Mouse (Mus musculus): Measurements from ENCODE around the gene Crygn. TPM values are rescaled to one million over a fixed set of nuclear protein-coding genes. Genes with fewer than 3 reads are reported as not detected.
"Not testable (repeated sequence)": the region's sequence is repeated elsewhere in the genome, so short reads cannot be mapped to it uniquely, and the experiment has no call there.

Crygn gene
- polyA plus RNA-seq, 1 experiment from 2014 or later, result 2.7 TPM

DNA sequence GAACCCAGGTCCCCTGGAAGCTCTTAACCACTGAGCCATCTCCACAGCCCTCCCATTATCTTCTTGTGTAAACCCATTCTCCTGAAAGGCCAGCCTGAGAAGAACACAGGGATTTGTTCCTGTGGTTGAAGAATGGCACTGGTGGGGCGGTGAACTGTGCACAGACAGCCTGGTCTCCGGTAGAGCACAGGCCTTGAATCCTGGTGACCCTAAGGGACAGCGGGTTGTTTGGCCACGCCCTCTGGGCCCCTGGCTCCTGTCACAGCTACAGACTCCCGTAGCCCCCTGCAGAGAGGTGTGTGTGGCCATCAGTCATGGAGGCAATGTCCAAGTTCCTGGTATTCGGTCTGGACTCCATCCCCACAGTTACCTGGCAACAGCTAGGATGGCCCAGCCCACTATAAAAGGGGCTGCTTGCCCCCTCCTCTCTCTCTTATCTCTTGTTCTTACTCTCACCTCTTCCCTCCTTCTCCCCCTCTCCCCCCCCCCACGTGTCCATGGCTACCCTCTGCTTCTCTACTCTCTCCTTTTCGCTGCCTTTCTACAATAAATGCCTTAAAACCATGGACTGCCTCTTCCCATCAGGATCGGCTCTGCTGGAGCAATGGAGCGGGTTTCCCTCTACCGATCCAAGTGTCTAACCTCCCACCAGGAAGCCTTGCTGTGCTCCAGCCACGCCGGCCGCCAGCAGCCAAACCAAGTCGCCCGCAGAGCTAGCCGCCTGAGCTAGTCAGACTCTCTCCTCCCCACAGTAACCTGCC, 20.5 kb upstream of the Crygn start:
- no peaks in the 10 kb centered on the region for H3K9me3 ChIP-seq
- 16% methylated on average over 17 of the region's 17 CpGs for WGBS
- H3K27ac ChIP-seq, result peak overlapping the region; percentile 60
- H3K27me3 ChIP-seq (ENCODE audit: insufficient read depth, poor library complexity, severe bottlenecking), result peaks cover 14% of the 10 kb centered on the region; the same call in 1 of the 2 replicates
- H3K36me3 ChIP-seq, result no peaks in the 10 kb centered on the region
- peak; percentile 65 for DNase-seq (ENCODE audit: low spot score)
- H3K4me1 ChIP-seq, result peaks cover 34% of the 10 kb centered on the region
- peak overlapping the region; percentile 29 for H3K4me3 ChIP-seq

DNA sequence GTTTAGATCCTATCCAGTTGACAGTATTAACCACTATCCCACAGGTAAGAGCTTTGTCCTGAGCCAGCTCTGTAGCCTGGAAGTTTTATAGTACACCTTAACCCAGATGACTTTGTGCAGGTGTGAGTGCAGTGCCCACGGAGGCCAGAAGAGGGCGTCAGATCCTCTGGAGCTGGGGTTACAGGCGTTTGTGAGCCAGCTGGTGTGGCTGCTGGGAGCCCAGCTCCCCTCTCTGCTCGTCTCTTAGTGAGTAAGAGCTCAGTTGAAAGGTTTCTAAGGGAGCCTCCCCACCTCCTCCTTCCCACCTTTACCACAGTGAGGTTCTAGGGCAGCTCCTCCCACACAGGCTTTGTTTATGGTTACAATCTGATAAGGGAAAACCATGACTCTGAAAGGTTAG, 18.9 kb upstream of the Crygn start:
- Histone ChIP-seq H3K4me3 (no peak overlapping the region), H3K4me1 (peaks cover 34% of the 10 kb centered on the region), H3K9me3 (no peaks in the 10 kb centered on the region), H3K36me3 (no peaks in the 10 kb centered on the region), H3K27ac (no peak overlapping the region), H3K27me3 (ENCODE audit: insufficient read depth, poor library complexity, severe bottlenecking) (peaks cover 14% of the 10 kb centered on the region; the same call in 1 of the 2 replicates)
- 60% methylated on average over 4 of the region's 4 CpGs for WGBS
- peak; percentile 69 for DNase-seq (ENCODE audit: low spot score)

DNA sequence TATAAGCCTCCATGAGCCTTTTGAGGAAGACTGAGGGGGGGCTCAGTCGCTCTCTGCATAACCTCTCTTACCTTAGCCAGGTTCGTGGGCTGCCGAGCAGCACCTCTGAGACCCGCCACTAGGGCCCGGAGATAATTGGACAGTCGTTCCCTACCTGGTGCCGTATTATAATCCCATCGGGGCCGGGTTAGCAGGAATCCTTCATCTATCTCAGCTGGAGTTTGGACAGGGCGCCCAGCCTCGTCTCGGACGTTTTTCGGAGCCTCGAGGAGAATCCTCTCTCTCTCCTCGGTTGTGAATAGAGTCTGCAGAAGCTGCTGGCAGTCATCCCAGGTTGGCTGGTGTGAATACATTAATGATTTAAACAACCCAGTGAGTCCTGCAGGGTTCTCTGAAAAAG, 16.7 kb upstream of the Crygn start:
- H3K9me3 ChIP-seq; H3K27ac ChIP-seq; H3K4me3 ChIP-seq; H3K36me3 ChIP-seq; DNase-seq (ENCODE audit: low spot score): not testable (repeated sequence)
- peaks cover 17% of the 10 kb centered on the region for H3K4me1 ChIP-seq
- 90% methylated on average over 16 of the region's 16 CpGs for WGBS
- peaks cover 14% of the 10 kb centered on the region; the same call in 1 of the 2 replicates for H3K27me3 ChIP-seq (ENCODE audit: insufficient read depth, poor library complexity, severe bottlenecking)

DNA sequence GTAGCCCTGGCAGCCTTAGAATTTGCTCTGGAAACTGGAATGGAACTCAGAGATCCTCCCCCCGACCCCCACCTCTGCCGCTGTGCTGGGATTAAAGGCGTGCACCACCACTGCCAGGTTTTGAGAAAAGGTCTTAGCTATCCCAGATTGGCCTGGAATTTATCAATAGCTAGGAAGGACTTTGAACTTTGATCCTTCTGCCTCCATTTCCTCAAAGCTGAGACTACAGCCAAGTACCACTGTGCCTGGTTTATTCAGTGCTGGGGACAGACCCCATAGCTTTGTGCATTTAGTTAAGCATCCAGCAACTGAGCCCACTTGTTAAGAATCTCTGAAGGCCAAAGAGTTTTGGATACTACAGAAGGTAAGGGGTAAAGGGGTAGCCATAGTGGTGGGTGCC, 877 bp downstream of the Crygn start:
- H3K4me3 ChIP-seq, result no peak overlapping the region
- no peaks in the 10 kb centered on the region for H3K36me3 ChIP-seq
- no peaks in the 10 kb centered on the region for H3K27me3 ChIP-seq (ENCODE audit: insufficient read depth, poor library complexity, severe bottlenecking)
- peaks cover 61% of the 10 kb centered on the region for H3K4me1 ChIP-seq
- WGBS, result 50% methylated on average over 3 of the region's 3 CpGs
- DNase-seq (ENCODE audit: low spot score), result no peak
- no peak overlapping the region for H3K27ac ChIP-seq
- H3K9me3 ChIP-seq, result no peaks in the 10 kb centered on the region

DNA sequence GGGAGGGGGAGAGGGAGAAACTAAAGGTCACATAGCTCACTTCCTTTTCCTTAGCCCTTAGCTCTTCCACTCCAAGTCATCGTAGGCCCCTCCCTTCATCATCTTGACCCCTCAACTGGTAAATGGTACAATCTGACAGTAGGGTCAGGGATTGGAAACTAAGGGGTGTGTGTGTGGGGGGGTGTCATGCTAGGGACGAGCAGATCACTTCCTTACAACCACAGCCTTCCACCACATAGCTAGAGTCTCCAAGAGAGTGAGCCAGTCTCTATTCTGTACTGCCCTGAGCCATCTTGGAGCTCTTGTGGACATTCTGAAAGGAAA, 5.7 kb downstream of the Crygn start:
- no peak for DNase-seq (ENCODE audit: low spot score)
- 0% methylated on average over 2 of the region's 2 CpGs for WGBS
- Histone ChIP-seq H3K4me1 (peaks cover 88% of the 10 kb centered on the region), H3K27ac (peak overlapping the region; percentile 97), H3K9me3 (no peaks in the 10 kb centered on the region), H3K36me3 (no peaks in the 10 kb centered on the region), H3K27me3 (ENCODE audit: insufficient read depth, poor library complexity, severe bottlenecking) (no peaks in the 10 kb centered on the region), H3K4me3 (peak overlapping the region; percentile 72)

GRCm38 (mm10) chr5:24751305-24752174, 6.3 kb downstream of the Crygn start:
- 2% methylated on average over 25 of the region's 25 CpGs for WGBS
- Histone ChIP-seq H3K4me3 (peak overlapping the region; percentile 72), H3K27me3 (ENCODE audit: insufficient read depth, poor library complexity, severe bottlenecking) (no peaks in the 10 kb centered on the region), H3K36me3 (no peaks in the 10 kb centered on the region), H3K9me3 (no peaks in the 10 kb centered on the region), H3K27ac (peak overlapping the region; percentile 97), H3K4me1 (peaks cover 91% of the 10 kb centered on the region)
- DNase-seq (ENCODE audit: low spot score), result no peak

DNA sequence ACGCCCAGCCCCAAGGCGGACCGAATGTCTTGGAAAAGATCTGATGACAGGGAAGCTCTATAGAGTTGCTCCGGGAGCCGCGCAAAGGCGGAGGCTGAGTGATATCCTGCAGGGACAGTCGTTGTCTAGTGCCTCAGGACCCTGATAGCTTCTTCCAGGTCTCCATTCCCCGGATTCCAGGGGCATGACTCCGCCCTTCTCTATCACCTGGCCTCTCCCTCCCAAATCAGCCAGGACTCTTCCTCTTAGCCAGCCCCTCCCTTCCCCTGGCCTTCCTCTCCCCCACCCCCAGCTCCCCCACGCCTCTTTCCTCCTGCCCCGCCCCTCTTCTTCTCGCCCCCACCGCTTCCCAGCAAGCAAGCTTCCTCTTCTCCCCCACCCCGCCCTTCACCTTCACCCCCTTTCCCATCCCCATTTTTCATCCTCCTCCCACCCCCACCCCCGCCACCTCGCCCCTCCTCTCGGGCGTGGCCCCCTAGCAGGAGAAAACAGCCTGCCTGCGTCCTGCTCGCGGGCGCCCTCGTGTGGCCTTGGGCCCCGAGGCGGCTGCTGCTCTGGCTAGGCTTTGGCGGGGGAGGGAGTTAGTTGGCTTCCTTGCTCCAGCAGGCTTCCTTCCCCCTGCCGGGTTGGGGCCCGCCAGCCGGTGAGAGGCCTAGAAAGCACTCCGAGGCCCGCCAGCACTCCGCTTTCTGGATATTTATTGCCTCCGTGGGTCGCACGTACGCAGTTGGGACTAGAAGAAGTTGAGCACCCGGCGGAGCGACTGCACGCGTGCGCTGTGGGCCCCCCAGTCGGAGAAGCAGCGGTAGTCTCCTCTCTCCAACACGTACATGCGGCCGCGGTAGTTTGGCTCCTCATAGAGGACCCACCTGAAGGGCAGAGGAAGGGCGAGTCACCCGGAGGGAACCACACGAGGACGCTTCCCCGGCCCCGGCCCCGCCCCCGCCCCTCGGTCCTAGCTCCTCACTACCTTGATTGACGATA, 7.2 kb downstream of the Crygn start:
- Histone ChIP-seq H3K4me1 (peaks cover 82% of the 10 kb centered on the region), H3K9me3 (no peaks in the 10 kb centered on the region), H3K27ac (peak overlapping the region; percentile 97), H3K36me3 (no peaks in the 10 kb centered on the region), H3K4me3 (peak overlapping the region; percentile 72), H3K27me3 (ENCODE audit: insufficient read depth, poor library complexity, severe bottlenecking) (no peaks in the 10 kb centered on the region)
- DNase-seq (ENCODE audit: low spot score), result peak; percentile 96
- under 1% methylated on average over 57 of the region's 59 CpGs for WGBS

- 53% methylated on average over 5 of the region's 5 CpGs for WGBS
- peak overlapping the region; percentile 97 for H3K27ac ChIP-seq
- peak overlapping the region; percentile 72 for H3K4me3 ChIP-seq
- H3K36me3 ChIP-seq, result no peaks in the 10 kb centered on the region
- no peaks in the 10 kb centered on the region for H3K27me3 ChIP-seq (ENCODE audit: insufficient read depth, poor library complexity, severe bottlenecking)
- peaks cover 74% of the 10 kb centered on the region for H3K4me1 ChIP-seq
- no peaks in the 10 kb centered on the region for H3K9me3 ChIP-seq
- DNase-seq (ENCODE audit: low spot score), result no peak
Measured at GRCm38 (mm10) chr5:24749731-24750130, 8.1 kb downstream of the Crygn start.

- no peak for DNase-seq (ENCODE audit: low spot score)
- Histone ChIP-seq H3K4me3 (no peak overlapping the region), H3K4me1 (peaks cover 52% of the 10 kb centered on the region), H3K36me3 (no peaks in the 10 kb centered on the region), H3K27ac (peak overlapping the region; percentile 54; the same call in 1 of the 2 replicates), H3K27me3 (ENCODE audit: insufficient read depth, poor library complexity, severe bottlenecking) (no peaks in the 10 kb centered on the region), H3K9me3 (no peaks in the 10 kb centered on the region)
- WGBS, result 12% methylated on average over 6 of the region's 6 CpGs
Measured at GRCm38 (mm10) chr5:24747533-24747932, 10.3 kb downstream of the Crygn start.

GRCm38 (mm10) chr5:24743956-24744355, 13.9 kb downstream of the Crygn start:
- WGBS, result 93% methylated on average over 10 of the region's 10 CpGs
- no peak for DNase-seq (ENCODE audit: low spot score)
- Histone ChIP-seq H3K27me3 (ENCODE audit: insufficient read depth, poor library complexity, severe bottlenecking) (no peaks in the 10 kb centered on the region), H3K4me3 (no peak overlapping the region), H3K4me1 (peaks cover 38% of the 10 kb centered on the region), H3K36me3 (no peaks in the 10 kb centered on the region), H3K27ac (no peak overlapping the region), H3K9me3 (no peaks in the 10 kb centered on the region)

DNA sequence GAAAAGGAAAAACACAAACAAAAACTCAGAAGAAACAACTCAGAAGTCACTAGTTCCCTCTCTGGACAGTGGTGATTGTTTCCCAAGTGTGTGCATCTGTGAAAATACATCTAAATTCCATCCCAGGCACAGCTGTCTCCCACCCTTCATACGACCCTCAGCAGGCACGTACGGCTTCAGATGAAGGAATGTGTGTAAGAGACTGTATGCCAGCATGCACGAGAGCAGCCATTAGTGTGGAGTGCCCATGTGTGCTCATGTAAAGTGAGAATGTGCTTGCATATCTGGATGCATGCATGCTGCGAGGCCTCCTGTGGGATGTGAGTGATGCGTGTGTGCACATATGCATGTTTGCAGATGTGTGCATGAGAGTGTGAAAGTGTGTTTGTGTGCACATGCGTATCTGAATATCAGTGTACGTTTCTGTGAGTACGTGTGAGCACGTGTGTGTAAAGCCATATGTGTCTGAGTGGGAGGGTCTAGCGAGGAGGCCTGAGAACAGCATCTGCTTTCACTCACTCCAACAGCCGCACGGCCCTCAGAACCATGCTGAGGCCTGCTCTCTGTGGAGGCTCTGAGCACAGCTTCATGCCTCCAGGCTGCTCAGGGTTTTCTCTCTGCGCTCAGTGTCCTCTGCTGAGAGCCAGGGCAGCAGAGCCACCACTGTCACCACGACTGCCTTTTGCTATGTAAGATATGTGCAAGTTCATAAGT, 16.5 kb downstream of the Crygn start:
- Histone ChIP-seq H3K27ac (peak overlapping the region; percentile 57), H3K4me3 (no peak overlapping the region), H3K4me1 (peaks cover 25% of the 10 kb centered on the region), H3K27me3 (ENCODE audit: insufficient read depth, poor library complexity, severe bottlenecking) (no peaks in the 10 kb centered on the region), H3K36me3 (no peaks in the 10 kb centered on the region), H3K9me3 (no peaks in the 10 kb centered on the region)
- 69% methylated on average over 15 of the region's 15 CpGs for WGBS
- peak; percentile 68 for DNase-seq (ENCODE audit: low spot score)

All from heart, embryonic 10.5 days (tissue).